8 mouse cellular contexts compared by ENCODE assay signal in the genomic region with DNA sequence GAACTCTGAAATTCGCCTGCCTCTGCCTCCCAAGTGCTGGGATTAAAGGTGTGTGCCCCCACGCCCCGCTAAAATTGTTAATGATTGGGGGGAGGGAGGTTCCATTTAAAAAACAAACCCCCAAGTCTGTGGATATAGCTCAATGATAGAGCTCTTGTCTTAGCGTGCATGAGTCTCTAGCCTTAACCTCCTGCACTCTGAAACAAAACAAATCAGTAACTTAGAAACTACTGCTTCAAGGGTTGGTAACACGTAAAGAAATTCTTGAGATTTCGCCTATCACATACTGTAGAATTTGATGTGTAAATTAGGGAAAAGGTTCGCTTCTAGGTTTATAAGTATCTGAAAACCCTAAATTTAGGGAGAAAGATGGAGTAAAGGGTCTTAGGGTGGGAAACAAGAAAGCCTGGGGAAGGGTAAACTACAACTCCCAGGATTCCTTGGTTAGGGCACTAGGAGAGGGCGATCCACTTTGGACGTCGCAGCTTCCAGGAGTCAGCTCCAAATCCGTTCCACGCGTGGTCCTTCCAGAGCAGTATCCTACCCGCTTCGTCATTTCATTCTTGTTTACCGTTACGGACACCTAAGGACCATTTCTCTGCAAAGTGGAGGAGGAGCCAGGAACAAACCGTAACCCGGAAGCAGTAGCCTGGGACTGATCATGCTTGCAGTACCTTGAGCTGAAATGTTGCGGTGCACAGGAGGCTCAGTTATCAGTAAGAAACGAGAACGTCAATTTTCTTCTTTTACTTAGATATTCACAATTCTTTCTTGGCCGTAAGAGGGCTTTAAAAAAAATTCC. TPM values are rescaled to one million over a fixed set of nuclear protein-coding genes. Genes with fewer than 3 reads are reported as not detected.
DNase-seq lines count a peak whose midpoint lies in the region; ATAC-seq lines count a peak whose summit lies in the region.

TSS of gene Mtrf1 (plus strand) at position 452 of the 802 bp plus-strand sequence.

- H3K9me3 ChIP-seq in forebrain, embryonic 11.5 days (ENCODE audit: control insufficient read depth, low read length), result no peaks in the 10 kb centered on the region
- H3K9me3 ChIP-seq in liver, embryonic 15.5 days (replicated peaks), result no peaks in the 10 kb centered on the region
- no peaks in the 10 kb centered on the region for H3K9me3 ChIP-seq in neural tube, embryonic 11.5 days (ENCODE audit: control insufficient read depth, low read length)
- no peaks in the 10 kb centered on the region for H3K9me3 ChIP-seq in stomach, embryonic 16.5 days (replicated peaks; ENCODE audit: control insufficient read depth, low read length)

- peak; percentile 91 for ATAC-seq in forebrain, embryonic 11.5 days (replicated peaks; ENCODE audit: low FRiP score)
- ATAC-seq in liver, embryonic 15.5 days (ENCODE audit: insufficient read depth), result peak; percentile 83
- ATAC-seq in neural tube, embryonic 11.5 days (ENCODE audit: insufficient read depth, low FRiP score, low TSS enrichment), result peak; percentile 88
- ATAC-seq in stomach, embryonic 16.5 days (ENCODE audit: insufficient read depth, low FRiP score), result peak; percentile 83

- H3K27ac ChIP-seq in forebrain, embryonic 11.5 days (ENCODE audit: low read depth, low read length), result peak within 1 kb of the TSS; percentile 70
- H3K27ac ChIP-seq in liver, embryonic 15.5 days (replicated peaks), result peak within 1 kb of the TSS; percentile 87
- peak within 1 kb of the TSS; percentile 80 for H3K27ac ChIP-seq in neural tube, embryonic 11.5 days (ENCODE audit: low read depth, low read length)
- peak within 1 kb of the TSS; percentile 92 for H3K27ac ChIP-seq in stomach, embryonic 16.5 days (ENCODE audit: low read length)

- intact Hi-C loops in heart, postnatal 10 days (cut with DNase I), result loop anchor here (1.0 kb wide), 1 partner anchor 70 kb away; no protein-coding TSS in a partner anchor

- H3K9ac ChIP-seq in forebrain, embryonic 11.5 days (ENCODE audit: low read length), result peak within 1 kb of the TSS; percentile 69
- peak within 1 kb of the TSS; percentile 59 for H3K9ac ChIP-seq in liver, embryonic 15.5 days
- H3K9ac ChIP-seq in neural tube, embryonic 11.5 days (ENCODE audit: low read length), result peak within 1 kb of the TSS; percentile 77
- H3K9ac ChIP-seq in stomach, embryonic 16.5 days (ENCODE audit: low read length), result peak within 1 kb of the TSS; percentile 81

- H3K27me3 ChIP-seq in forebrain, embryonic 11.5 days (ENCODE audit: control insufficient read depth, insufficient read depth, low read length), result no peaks in the 10 kb centered on the region
- no peaks in the 10 kb centered on the region for H3K27me3 ChIP-seq in liver, embryonic 15.5 days
- no peaks in the 10 kb centered on the region for H3K27me3 ChIP-seq in neural tube, embryonic 11.5 days (ENCODE audit: control insufficient read depth, insufficient read depth, low read length)
- H3K27me3 ChIP-seq in stomach, embryonic 16.5 days (ENCODE audit: control insufficient read depth, insufficient read depth, low read length), result no peaks in the 10 kb centered on the region

- H3K4me1 ChIP-seq in forebrain, embryonic 11.5 days (replicated peaks; ENCODE audit: control insufficient read depth, insufficient read depth, low read length), result no peaks in the 10 kb centered on the region
- H3K4me1 ChIP-seq in liver, embryonic 15.5 days (replicated peaks), result peaks cover 16% of the 10 kb centered on the region
- no peaks in the 10 kb centered on the region for H3K4me1 ChIP-seq in neural tube, embryonic 11.5 days (ENCODE audit: control insufficient read depth, insufficient read depth, low read length)
- peaks cover 5% of the 10 kb centered on the region; the same call in 1 of the 2 replicates for H3K4me1 ChIP-seq in stomach, embryonic 16.5 days (ENCODE audit: control insufficient read depth, insufficient read depth, low read length)

- peak within 1 kb of the TSS; percentile 43 for H3K4me2 ChIP-seq in forebrain, embryonic 11.5 days (ENCODE audit: low read depth, low read length, severe bottlenecking)
- H3K4me2 ChIP-seq in liver, embryonic 15.5 days, result peak within 1 kb of the TSS; percentile 68
- H3K4me2 ChIP-seq in neural tube, embryonic 11.5 days (ENCODE audit: low read depth), result peak within 1 kb of the TSS; percentile 55
- H3K4me2 ChIP-seq in stomach, embryonic 16.5 days (ENCODE audit: low read depth, low read length), result peak within 1 kb of the TSS; percentile 55

- H3K4me3 ChIP-seq in forebrain, embryonic 11.5 days (ENCODE audit: low read depth, low read length), result peak within 1 kb of the TSS; percentile 49
- H3K4me3 ChIP-seq in liver, embryonic 15.5 days (replicated peaks), result peak within 1 kb of the TSS; percentile 69
- H3K4me3 ChIP-seq in neural tube, embryonic 11.5 days (ENCODE audit: low read depth, low read length), result peak within 1 kb of the TSS; percentile 60
- H3K4me3 ChIP-seq in stomach, embryonic 16.5 days (replicated peaks; ENCODE audit: low read length), result peak within 1 kb of the TSS; percentile 72

- peak; percentile 25 to 45 for DNase-seq in CD8-positive naive resting alpha-beta T cell, adult 2 months (ENCODE audit: low read depth in 2 of 2, low spot score in 2 of 2)
- peak; percentile 51 for DNase-seq in c-Kit-negative CD71-positive TER-119-positive erythroid progenitor cells, embryonic 14.5 days (ENCODE audit: low read depth, low spot score)
- peak; percentile 65 for DNase-seq in forebrain, embryonic 11.5 days (ENCODE audit: low spot score)
- DNase-seq in heart, postnatal 10 days, result peak; percentile 70 to 82
- DNase-seq in kidney, postnatal 4 days, result peak; percentile 66 to 79
- DNase-seq in neural tube, embryonic 11.5 days (ENCODE audit: low spot score), result peak; percentile 78

- no peaks in the 10 kb centered on the region for H3K36me3 ChIP-seq in forebrain, embryonic 11.5 days (ENCODE audit: control insufficient read depth, insufficient read depth, low read length)
- H3K36me3 ChIP-seq in liver, embryonic 15.5 days (replicated peaks), result 0 out of 2 replicates have a peak, but pooled peaks cover 5% of the 10 kb centered on the region
- no peaks in the 10 kb centered on the region for H3K36me3 ChIP-seq in neural tube, embryonic 11.5 days (ENCODE audit: control insufficient read depth, insufficient read depth, low read length)
- H3K36me3 ChIP-seq in stomach, embryonic 16.5 days (ENCODE audit: control insufficient read depth, insufficient read depth, low read length), result no peaks in the 10 kb centered on the region

- 20% methylated on average over 23 of the region's 23 CpGs for WGBS in forebrain, embryonic 11.5 days
- WGBS in liver, embryonic 15.5 days (ENCODE audit: insufficient replicate concordance), result 18% methylated on average over 23 of the region's 23 CpGs
- WGBS in neural tube, embryonic 11.5 days, result 21% methylated on average over 23 of the region's 23 CpGs
- 18% methylated on average over 23 of the region's 23 CpGs for WGBS in stomach, embryonic 16.5 days

RNA-seq across cellular contexts. Expression of gene Mtrf1, which starts in this region (rescaled TPM):
- 10.5 and 11.1 TPM in 2 replicates for polyA plus RNA-seq in forebrain, embryonic 11.5 days (2014; fragmentation: Nextera tagmentation; extraction: Ambion mirVana)
- 1 to 10 TPM; 5.0 to 6.1 TPM for total RNA-seq in heart, postnatal 10 days (2021)
- 3.8 and 4.4 TPM in 2 replicates for polyA plus RNA-seq in liver, embryonic 15.5 days (2015; fragmentation: Nextera tagmentation; extraction: Ambion mirVana)
- polyA plus RNA-seq in neural tube, embryonic 11.5 days (2014; fragmentation: Nextera tagmentation; extraction: Ambion mirVana), result 11.7 and 11.8 TPM in 2 replicates
- polyA plus RNA-seq in stomach, embryonic 16.5 days (2015; fragmentation: Nextera tagmentation; extraction: Ambion mirVana), result 9.8 and 10.4 TPM in 2 replicates

Comparison
In these comparisons a context has a peak if more than half of its experiments do, and no peak if none do; other contexts are left out.
1. Peak in every context shown above with its lines: DNase-seq, ATAC-seq, H3K4me3 ChIP-seq and H3K27ac ChIP-seq.